Mouse (Mus musculus) left cerebral cortex, adult 2 months (tissue): Measurements from ENCODE around the gene Card14. TPM values are rescaled to one million over a fixed set of nuclear protein-coding genes. Genes with fewer than 3 reads are reported as not detected.
"Not testable (repeated sequence)": the region's sequence is repeated elsewhere in the genome, so short reads cannot be mapped to it uniquely, and the experiment has no call there.

Experiments
- DNase-seq, 2 experiments: peaks; one replicate each; pipeline ENCODE4 v3.0.0; 2021 to 2022; ENCODE audit warnings: low spot score in 2 of 2, mixed read lengths in 1 of 2; ENCODE audit errors: extremely low spot score in 1 of 2
- H3K27ac ChIP-seq: fragments of 200-600 bp; 2 replicates; pipeline ENCODE4 v1.8.1; 2022
- H3K4me3 ChIP-seq: fragments of 200-600 bp; 2 replicates; pipeline ENCODE4 v1.8.1; 2022
- CTCF ChIP-seq: fragments of 200-600 bp; IDR thresholded peaks from 2 replicates; pipeline ENCODE4 v1.8.1; 2022; ENCODE audit warnings: antibody characterized with exemption, mild to moderate bottlenecking, moderate library complexity
- intact Hi-C: fragments of 180-260 bp; cut with DNase I; formaldehyde crosslinking; loops from one replicate; pipeline ENCODE4 v1.15.1; 2025
- total RNA-seq, 2 experiments: library from RNA; stranded (reverse); gene quantifications; 2 replicates each; pipeline ENCODE4 v1.2.3; 2021

Gene Card14
- total RNA-seq, 2 experiments from 2014 or later, result 0.19 to 0.27 TPM

GRCm38 (mm10) chr11:119281030-119281429 is 26.5 kb upstream of the Card14 start:
- no peak for TF ChIP-seq CTCF
- intact Hi-C loops, result no loop called here
- Histone ChIP-seq H3K4me3 (no peak overlapping the region), H3K27ac (no peak overlapping the region)
- no peak for DNase-seq

GRCm38 (mm10) chr11:119285791-119286527 is 21.6 kb upstream of the Card14 start:
- no peak for DNase-seq
- no peak overlapping the region for H3K4me3 ChIP-seq
- no peak for TF ChIP-seq CTCF
- intact Hi-C loops, result no loop called here
- H3K27ac ChIP-seq, result no peak overlapping the region

- H3K4me3 ChIP-seq, result no peak overlapping the region
- intact Hi-C loops, result no loop called here
- no peak for DNase-seq
- no peak overlapping the region for H3K27ac ChIP-seq
- TF ChIP-seq CTCF, result no peak
These were observed 20.2 kb upstream of the Card14 start for GRCm38 (mm10) chr11:119287207-119287992.

GRCm38 (mm10) chr11:119292861-119293260 is 14.7 kb upstream of the Card14 start:
- intact Hi-C loops, DNase-seq, H3K4me3 ChIP-seq, H3K27ac ChIP-seq: not testable (repeated sequence)

GRCm38 (mm10) chr11:119297996-119298395 is 9.6 kb upstream of the Card14 start:
- H3K27ac ChIP-seq, result no peak overlapping the region
- TF ChIP-seq CTCF, result no peak
- H3K4me3 ChIP-seq, result no peak overlapping the region
- DNase-seq, result no peak
- intact Hi-C loops, result no loop called here

- DNase-seq, result no peak
- H3K27ac ChIP-seq, result peak overlapping the region; percentile 98
- TF ChIP-seq CTCF, result no peak
- intact Hi-C loops, result no loop called here
- peak overlapping the region; percentile 87 for H3K4me3 ChIP-seq
These were observed 8.7 kb upstream of the Card14 start for GRCm38 (mm10) chr11:119298917-119299316.

GRCm38 (mm10) chr11:119299391-119300245 is 8.0 kb upstream of the Card14 start, which contains the start of gene Eif4a3:
Gene Eif4a3, minus strand, starts transcription at chr11:119300089.
- intact Hi-C loops, result loop anchor here (1.0 to 10.0 kb wide), 3 partner anchors 31 to 605 kb away; partner anchors contain the start of gene Endov

GRCm38 (mm10) chr11:119300246-119300935 is 7.2 kb upstream of the Card14 start:
- intact Hi-C loops, result loop anchor here (1.0 to 10.0 kb wide), 3 partner anchors 32 to 604 kb away; partner anchors contain the start of gene Endov
- H3K27ac ChIP-seq, result peak overlapping the region; percentile 98
- TF ChIP-seq CTCF, result no peak
- DNase-seq, result no peak
- peak overlapping the region; percentile 87 for H3K4me3 ChIP-seq

More at GRCm38 (mm10) chr11:119299391-119300245, 8.0 kb upstream of the Card14 start, which contains the start of gene Eif4a3:
- Histone ChIP-seq H3K4me3 (peak within 1 kb of the TSS; percentile 87), H3K27ac (peak within 1 kb of the TSS; percentile 98)
- TF ChIP-seq CTCF, result no peak
- peak; percentile 95 to 96 for DNase-seq

- no peak overlapping the region for H3K4me3 ChIP-seq
- no peak overlapping the region for H3K27ac ChIP-seq
- no peak for TF ChIP-seq CTCF
- no peak for DNase-seq
- intact Hi-C loops, result loop anchor here (1.0 to 10.0 kb wide), 3 partner anchors 33 to 604 kb away; partner anchors contain the start of gene Endov
These were observed 6.6 kb upstream of the Card14 start for GRCm38 (mm10) chr11:119300986-119301385.

GRCm38 (mm10) chr11:119304904-119305712 is 2.5 kb upstream of the Card14 start:
- DNase-seq, result peak in 1 of 2 experiments; percentile 42
- no peak overlapping the region for H3K27ac ChIP-seq
- TF ChIP-seq CTCF, result peak; percentile 68
- intact Hi-C loops, result loop anchor here (1.0 to 10.0 kb wide), 4 partner anchors 58 to 600 kb away; partner anchors contain the start of gene Endov
- H3K4me3 ChIP-seq, result no peak overlapping the region
